Comparison of ENCODE assay signal across 23 mouse cellular contexts in genomic region chr19:33253893-33254292, GRCm38 (mm10).
A peak's percentile ranks its signal among the peaks of the same experiment; 100 is the strongest.
DNase-seq lines count a peak whose midpoint lies in the region; ATAC-seq and TF ChIP-seq lines count a peak whose summit lies in the region.
"Had no signal": no experiment of that assay in that cellular context is flagged by ENCODE, and none has a peak within 500 bp of the region (broad histone marks: within the 10 kb centered on the region; RNA-seq: fewer than 3 reads in every experiment).

No protein-coding gene starts in this region.

- H3K9me3 ChIP-seq in embryonic facial prominence, embryonic 14.5 days (ENCODE audit: control insufficient read depth, low read length) = no peaks in the 10 kb centered on the region
- H3K9me3 ChIP-seq in embryonic facial prominence, embryonic 10.5 days = no peaks in the 10 kb centered on the region
- H3K9me3 ChIP-seq in midbrain, embryonic 14.5 days (ENCODE audit: control insufficient read depth, low read length) = no peaks in the 10 kb centered on the region
- H3K9me3 ChIP-seq in midbrain, postnatal 0 days (ENCODE audit: low read length) = no peaks in the 10 kb centered on the region
- no peaks in the 10 kb centered on the region for H3K9me3 ChIP-seq in kidney, embryonic 16.5 days (ENCODE audit: low read length)
- H3K9me3 ChIP-seq: forebrain, embryonic 10.5 days; hindbrain, embryonic 13.5 days; limb, embryonic 10.5 days; midbrain, embryonic 10.5 days had no signal

- no peak overlapping the region for H3K27ac ChIP-seq in embryonic facial prominence, embryonic 14.5 days (replicated peaks; ENCODE audit: low read depth, low read length)
- H3K27ac ChIP-seq in embryonic facial prominence, embryonic 10.5 days (replicated peaks) = no peak overlapping the region
- H3K27ac ChIP-seq in midbrain, embryonic 14.5 days (replicated peaks; ENCODE audit: low read depth, low read length) = no peak overlapping the region
- H3K27ac ChIP-seq in midbrain, postnatal 0 days (ENCODE audit: low read depth, low read length) = no peak overlapping the region
- H3K27ac ChIP-seq in kidney, embryonic 16.5 days (ENCODE audit: low read length) = no peak overlapping the region
- H3K27ac ChIP-seq: forebrain, embryonic 10.5 days; gastrocnemius, adult 2 months; hindbrain, embryonic 13.5 days; kidney, postnatal 0 days; layer of hippocampus, adult 2 months; limb, embryonic 10.5 days; macrophage; midbrain, embryonic 10.5 days had no signal

- no peak overlapping the region for H3K4me3 ChIP-seq in embryonic facial prominence, embryonic 14.5 days (ENCODE audit: low read depth, low read length)
- no peak overlapping the region for H3K4me3 ChIP-seq in embryonic facial prominence, embryonic 10.5 days
- no peak overlapping the region for H3K4me3 ChIP-seq in midbrain, embryonic 14.5 days (replicated peaks; ENCODE audit: low read depth, low read length)
- no peak overlapping the region for H3K4me3 ChIP-seq in midbrain, postnatal 0 days (ENCODE audit: low read depth, low read length)
- H3K4me3 ChIP-seq in kidney, embryonic 16.5 days (ENCODE audit: low read length) = no peak overlapping the region
- H3K4me3 ChIP-seq: forebrain, embryonic 10.5 days; gastrocnemius, adult 2 months; hindbrain, embryonic 13.5 days; layer of hippocampus, adult 2 months; limb, embryonic 10.5 days; midbrain, embryonic 10.5 days had no signal

- WGBS in embryonic facial prominence, embryonic 14.5 days = 54% methylated on average over 5 of the region's 5 CpGs
- 73% methylated on average over 5 of the region's 5 CpGs for WGBS in embryonic facial prominence, embryonic 10.5 days
- 82% methylated on average over 5 of the region's 5 CpGs for WGBS in midbrain, embryonic 14.5 days
- WGBS in midbrain, postnatal 0 days = 76% methylated on average over 5 of the region's 5 CpGs
- WGBS in kidney, embryonic 16.5 days = 62% methylated on average over 5 of the region's 5 CpGs

- DNase-seq in embryonic facial prominence, embryonic 14.5 days (ENCODE audit: low spot score) = peak; percentile 12
- DNase-seq in embryonic facial prominence, embryonic 10.5 days (ENCODE audit: low spot score) = no peak
- peak; percentile 8 for DNase-seq in layer of hippocampus, adult 11-12 months (ENCODE audit: low spot score)
- no peak for DNase-seq in layer of hippocampus, adult 18-20 months (ENCODE audit: low spot score in 2 of 2)
- DNase-seq in midbrain, embryonic 14.5 days = peak; percentile 5
- DNase-seq in midbrain, postnatal 0 days (ENCODE audit: low spot score) = no peak
- DNase-seq: cerebellum, adult 18-20 months; cerebellum, postnatal 14 days; gastrocnemius, adult 2 months; kidney, adult 18-20 months; liver, postnatal 0 days; right cerebral cortex, postnatal 14 days had no signal

- no peaks in the 10 kb centered on the region for H3K36me3 ChIP-seq in embryonic facial prominence, embryonic 14.5 days (ENCODE audit: control insufficient read depth, insufficient read depth, low read length)
- no peaks in the 10 kb centered on the region for H3K36me3 ChIP-seq in embryonic facial prominence, embryonic 10.5 days (replicated peaks)
- H3K36me3 ChIP-seq in midbrain, embryonic 14.5 days (ENCODE audit: control insufficient read depth, insufficient read depth, low read length) = no peaks in the 10 kb centered on the region
- no peaks in the 10 kb centered on the region for H3K36me3 ChIP-seq in midbrain, postnatal 0 days (ENCODE audit: insufficient read depth, low read length)
- H3K36me3 ChIP-seq in kidney, embryonic 16.5 days (ENCODE audit: insufficient read depth, low read length) = no peaks in the 10 kb centered on the region
- H3K36me3 ChIP-seq: forebrain, embryonic 10.5 days; hindbrain, embryonic 13.5 days; limb, embryonic 10.5 days; midbrain, embryonic 10.5 days had no signal

- H3K4me1 ChIP-seq in embryonic facial prominence, embryonic 14.5 days (ENCODE audit: control insufficient read depth, insufficient read depth, low read length) = no peaks in the 10 kb centered on the region
- no peaks in the 10 kb centered on the region for H3K4me1 ChIP-seq in embryonic facial prominence, embryonic 10.5 days
- no peaks in the 10 kb centered on the region for H3K4me1 ChIP-seq in midbrain, embryonic 14.5 days (ENCODE audit: control insufficient read depth, insufficient read depth, low read length)
- H3K4me1 ChIP-seq in midbrain, postnatal 0 days (ENCODE audit: insufficient read depth, low read length) = no peaks in the 10 kb centered on the region
- H3K4me1 ChIP-seq in kidney, embryonic 16.5 days (ENCODE audit: insufficient read depth, low read length) = no peaks in the 10 kb centered on the region
- H3K4me1 ChIP-seq: forebrain, embryonic 10.5 days; hindbrain, embryonic 13.5 days; limb, embryonic 10.5 days; midbrain, embryonic 10.5 days had no signal

- no peak for ATAC-seq in embryonic facial prominence, embryonic 14.5 days (ENCODE audit: low read depth)
- no peak for ATAC-seq in midbrain, embryonic 14.5 days (ENCODE audit: low FRiP score, low TSS enrichment)
- no peak for ATAC-seq in midbrain, postnatal 0 days (ENCODE audit: low FRiP score)
- no peak for ATAC-seq in kidney, embryonic 16.5 days (ENCODE audit: low FRiP score, low TSS enrichment)
- ATAC-seq: forebrain, embryonic 16.5 days; liver, postnatal 0 days had no signal

- H3K9ac ChIP-seq in embryonic facial prominence, embryonic 14.5 days (ENCODE audit: low read depth, low read length) = no peak overlapping the region
- H3K9ac ChIP-seq in midbrain, embryonic 14.5 days (replicated peaks; ENCODE audit: low read length) = no peak overlapping the region
- no peak overlapping the region for H3K9ac ChIP-seq in midbrain, postnatal 0 days (replicated peaks; ENCODE audit: low read length, poor library complexity, severe bottlenecking)
- H3K9ac ChIP-seq in kidney, embryonic 16.5 days (replicated peaks; ENCODE audit: low read length) = no peak overlapping the region
- H3K9ac ChIP-seq: hindbrain, embryonic 13.5 days; liver, postnatal 0 days had no signal

- no peaks in the 10 kb centered on the region for H3K27me3 ChIP-seq in embryonic facial prominence, embryonic 14.5 days (replicated peaks; ENCODE audit: control insufficient read depth, insufficient read depth, low read length)
- H3K27me3 ChIP-seq in embryonic facial prominence, embryonic 10.5 days (replicated peaks; ENCODE audit: low read depth, poor library complexity, severe bottlenecking) = no peaks in the 10 kb centered on the region
- no peaks in the 10 kb centered on the region for H3K27me3 ChIP-seq in midbrain, embryonic 14.5 days (ENCODE audit: control insufficient read depth, insufficient read depth, low read length)
- no peaks in the 10 kb centered on the region for H3K27me3 ChIP-seq in midbrain, postnatal 0 days (ENCODE audit: insufficient read depth, low read length)
- H3K27me3 ChIP-seq in kidney, embryonic 16.5 days (ENCODE audit: insufficient read depth, low read length) = no peaks in the 10 kb centered on the region
- H3K27me3 ChIP-seq: hindbrain, embryonic 13.5 days had no signal

- no peak for TF ChIP-seq CTCF in midbrain, postnatal 0 days (IDR thresholded peaks at IDR 0.05)

- no peak overlapping the region for H3K4me2 ChIP-seq in embryonic facial prominence, embryonic 14.5 days (ENCODE audit: low read depth, low read length)
- H3K4me2 ChIP-seq in midbrain, embryonic 14.5 days (ENCODE audit: low read length) = no peak overlapping the region
- no peak overlapping the region for H3K4me2 ChIP-seq in midbrain, postnatal 0 days (ENCODE audit: low read depth, low read length, poor library complexity, severe bottlenecking)
- H3K4me2 ChIP-seq in kidney, embryonic 16.5 days (replicated peaks; ENCODE audit: low read depth, low read length) = no peak overlapping the region
- H3K4me2 ChIP-seq: heart, embryonic 11.5 days; hindbrain, embryonic 13.5 days; liver, embryonic 11.5 days had no signal

Comparison
In these comparisons a context has a peak if more than half of its experiments do, and no peak if none do; other contexts are left out.
1. DNase-seq: peak in embryonic facial prominence, embryonic 14.5 days (single experiment), layer of hippocampus, adult 11-12 months (single experiment) and midbrain, embryonic 14.5 days (single experiment); none in embryonic facial prominence, embryonic 10.5 days (single experiment), layer of hippocampus, adult 18-20 months (0 of 2) and midbrain, postnatal 0 days (single experiment).